Mouse (Mus musculus) liver, embryonic 14.5 days (tissue): ENCODE measurements at regions not wholly inside any gene's neighbourhood (a gene's known extent, or its start where the extent isn't known, plus 50 kb on each side); places are given as distances from the start of the nearest gene placed in this dataset.

Source experiments
- ATAC-seq: fragments of 200-750 bp; cut with Nextera tagmentation; 2 replicates; pipeline ENCODE4 v1.8.0; 2017; ENCODE audit warnings: moderate number of reproducible peaks, mild to moderate bottlenecking, moderate library complexity; ENCODE audit not compliant: insufficient read depth
- DNase-seq, 3 experiments: peaks; one replicate each; pipeline ENCODE4 v3.0.0-alpha.2; 2012 to 2013; ENCODE audit warnings: low read depth in 3 of 3, low spot score in 3 of 3
- H3K27ac ChIP-seq: fragments of 300-500 bp; sonication (generic); 2 replicates; pipeline ENCODE4 v1.5.1; 2014; ENCODE audit warnings: moderate library complexity, mild to moderate bottlenecking, control low read depth, inconsistent platforms
- H3K27me3 ChIP-seq: fragments of 300-500 bp; sonication (generic); 2 replicates; pipeline ENCODE4 v1.6.1; 2014; ENCODE audit warnings: mild to moderate bottlenecking, low read length, moderate library complexity; ENCODE audit not compliant: control insufficient read depth, insufficient read depth
- H3K36me3 ChIP-seq: fragments of 300-500 bp; sonication (generic); replicated peaks from 2 replicates; pipeline ENCODE4 v1.6.1; 2014; ENCODE audit warnings: low read depth; ENCODE audit not compliant: control insufficient read depth, insufficient read depth
- H3K4me1 ChIP-seq, 2 experiments: fragments of 200-500 bp in 1 of 2; fragments of 300-500 bp in 1 of 2; sonication (generic) in 1 of 2; replicated peaks; 2 replicates each; pipeline ENCODE4 v1.6.1; 2012 to 2014; ENCODE audit warnings: antibody characterized with exemption in 1 of 2, inconsistent platforms in 1 of 2, low read length in 1 of 2; ENCODE audit not compliant: control insufficient read depth in 2 of 2, insufficient read depth in 2 of 2
- H3K4me2 ChIP-seq: fragments of 300-500 bp; sonication (generic); 2 replicates; pipeline ENCODE4 v1.6.1; 2014; ENCODE audit warnings: low read depth, mild to moderate bottlenecking, control low read depth, moderate library complexity
- H3K4me3 ChIP-seq, 2 experiments: fragments of 200-500 bp in 1 of 2; fragments of 300-500 bp in 1 of 2; sonication (generic) in 1 of 2; 2 replicates each; pipeline ENCODE4 v1.5.1; 2012 to 2014; ENCODE audit warnings: low read depth in 2 of 2, low read length in 2 of 2, mild to moderate bottlenecking in 2 of 2, control low read depth in 1 of 2, inconsistent platforms in 1 of 2, moderate library complexity in 1 of 2; ENCODE audit not compliant: insufficient read depth in 1 of 2
- H3K9ac ChIP-seq: fragments of 300-500 bp; sonication (generic); replicated peaks from 2 replicates; pipeline ENCODE4 v1.6.1; 2014; ENCODE audit warnings: mild to moderate bottlenecking, control low read depth, moderate library complexity
- H3K9me3 ChIP-seq: fragments of 300-500 bp; sonication (generic); 2 replicates; pipeline ENCODE4 v1.6.1; 2016; ENCODE audit warnings: low read length, mixed read lengths; ENCODE audit not compliant: control insufficient read depth
- CTCF ChIP-seq: IDR thresholded peaks from 2 replicates; pipeline ENCODE4 v1.5.1; 2016; ENCODE audit warnings: antibody characterized with exemption, low read depth, control low read depth
- EP300 ChIP-seq: IDR thresholded peaks from 2 replicates; pipeline ENCODE4 v1.6.1; 2016; ENCODE audit warnings: antibody characterized with exemption, low read depth
- WGBS: fragments of 180-500 bp; shearing (Covaris S2); extraction: QIAGEN DNeasy Blood & Tissue Kit; methylation state at CpG from one replicate; pipeline ENCODE4 v1.1.7; 2014; ENCODE audit not compliant: insufficient replicate concordance; 5-methylcytosine and 5-hydroxymethylcytosine counted together

DNA sequence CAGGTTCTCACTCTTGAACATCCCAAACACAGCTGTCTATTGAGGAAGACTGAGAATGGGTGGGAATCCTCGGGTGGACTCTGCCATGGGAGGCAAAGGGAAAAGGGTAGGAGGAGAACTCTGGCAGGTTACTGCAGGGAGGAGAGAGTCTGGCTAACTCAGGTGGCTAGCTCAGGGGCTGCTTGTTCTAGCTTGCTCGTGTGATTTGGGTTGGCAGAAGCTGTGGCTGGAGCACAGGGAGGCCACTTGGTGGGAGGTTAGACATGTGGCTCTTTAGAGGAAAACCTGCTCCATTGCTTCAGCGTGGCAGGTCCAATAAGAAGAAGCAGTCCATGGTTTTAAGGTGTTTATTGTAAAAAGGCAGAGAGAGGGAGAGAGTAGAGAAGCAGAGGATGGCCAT is 349.1 kb downstream of the Osr1 start:
- Histone ChIP-seq H3K9me3 (no peaks in the 10 kb centered on the region), H3K27me3 (no peaks in the 10 kb centered on the region), H3K36me3 (no peaks in the 10 kb centered on the region), H3K9ac (no peak overlapping the region), H3K27ac (no peak overlapping the region), H3K4me3 (no peak overlapping the region), H3K4me1 (no peaks in the 10 kb centered on the region), H3K4me2 (no peak overlapping the region)
- WGBS, result 22% methylated on average over 3 of the region's 3 CpGs
- no peak for ATAC-seq
- DNase-seq, result no peak
- TF ChIP-seq CTCF (no peak), EP300 (no peak)

DNA sequence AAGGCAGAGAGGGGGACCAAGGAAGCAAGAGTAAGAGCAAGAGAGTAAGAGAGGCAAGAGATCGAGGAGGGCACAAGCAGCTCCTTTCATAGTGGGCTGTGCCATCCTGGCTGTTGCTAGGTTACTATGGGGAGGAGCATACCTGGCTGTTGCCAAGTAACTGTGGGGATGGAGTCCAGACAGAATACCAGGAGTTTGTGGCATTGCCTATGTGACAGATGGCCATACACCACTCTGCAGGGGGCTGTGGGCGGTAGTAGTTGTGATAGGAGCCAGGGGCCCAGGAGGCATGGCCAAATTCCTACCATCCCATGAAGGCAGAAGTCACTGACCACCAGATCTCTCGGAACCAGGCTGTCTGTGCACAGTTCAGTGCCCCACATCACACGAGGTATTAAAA is 349.5 kb downstream of the Osr1 start:
- Histone ChIP-seq H3K27me3 (no peaks in the 10 kb centered on the region), H3K9ac (no peak overlapping the region), H3K4me2 (no peak overlapping the region), H3K9me3 (no peaks in the 10 kb centered on the region), H3K4me3 (no peak overlapping the region), H3K36me3 (no peaks in the 10 kb centered on the region), H3K27ac (no peak overlapping the region), H3K4me1 (no peaks in the 10 kb centered on the region)
- TF ChIP-seq EP300 (no peak), CTCF (no peak)
- ATAC-seq, result no peak
- no peak for DNase-seq
- WGBS, result 50% methylated on average over 4 of the region's 4 CpGs

- DNase-seq, result no peak
- H3K36me3 ChIP-seq, result no peaks in the 10 kb centered on the region
- H3K4me2 ChIP-seq, result no peak overlapping the region
- WGBS, result 49% methylated on average over 2 of the region's 2 CpGs
- H3K4me3 ChIP-seq, result no peak overlapping the region
- no peak overlapping the region for H3K9ac ChIP-seq
- no peak for TF ChIP-seq CTCF
- TF ChIP-seq EP300, result no peak
- no peaks in the 10 kb centered on the region for H3K27me3 ChIP-seq
- H3K9me3 ChIP-seq, result no peaks in the 10 kb centered on the region
- no peaks in the 10 kb centered on the region for H3K4me1 ChIP-seq
- ATAC-seq, result no peak
- no peak overlapping the region for H3K27ac ChIP-seq
These were observed 350.5 kb downstream of the Osr1 start for GRCm38 (mm10) chr12:9920401-9920800.

- H3K4me1 ChIP-seq, result no peaks in the 10 kb centered on the region
- no peak for DNase-seq
- H3K9ac ChIP-seq, result no peak overlapping the region
- no peak overlapping the region for H3K27ac ChIP-seq
- no peak overlapping the region for H3K4me2 ChIP-seq
- no peak for TF ChIP-seq CTCF
- no peak for TF ChIP-seq EP300
- H3K9me3 ChIP-seq, result no peaks in the 10 kb centered on the region
- ATAC-seq, result no peak
- no peaks in the 10 kb centered on the region for H3K27me3 ChIP-seq
- no peak overlapping the region for H3K4me3 ChIP-seq
- no peaks in the 10 kb centered on the region for H3K36me3 ChIP-seq
- WGBS, result 67% methylated on average over 2 of the region's 2 CpGs
These were observed 351.8 kb downstream of the Osr1 start for GRCm38 (mm10) chr12:9921591-9922198.

DNA sequence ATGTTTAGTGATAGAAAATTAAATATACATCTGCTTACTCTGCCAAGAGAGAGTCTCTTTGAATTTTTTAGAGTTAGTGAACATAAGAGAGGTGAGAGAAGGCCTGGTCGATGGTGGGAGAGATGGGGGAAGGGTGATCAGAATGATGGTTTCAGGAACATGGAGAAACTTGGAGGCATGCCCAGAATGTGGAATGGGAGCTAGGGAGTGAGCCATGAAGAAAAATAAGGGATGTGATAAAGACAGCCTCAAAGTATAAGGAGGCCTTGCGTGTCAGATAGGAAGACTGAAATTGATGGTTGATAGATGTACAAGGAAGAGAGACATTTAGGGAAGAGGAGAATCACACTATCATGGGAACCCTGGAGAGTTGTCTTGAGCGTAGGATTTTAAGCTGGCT is 354.6 kb downstream of the Osr1 start:
- ATAC-seq (no peak), DNase-seq (no peak)
- no peaks in the 10 kb centered on the region for H3K4me1 ChIP-seq
- no peaks in the 10 kb centered on the region for H3K9me3 ChIP-seq
- H3K4me2 ChIP-seq, result no peak overlapping the region
- no peak for TF ChIP-seq EP300
- no peak for TF ChIP-seq CTCF
- no peak overlapping the region for H3K27ac ChIP-seq
- no peaks in the 10 kb centered on the region for H3K36me3 ChIP-seq
- 46% methylated on average over 3 of the region's 3 CpGs for WGBS
- no peak overlapping the region for H3K4me3 ChIP-seq
- no peak overlapping the region for H3K9ac ChIP-seq
- no peaks in the 10 kb centered on the region for H3K27me3 ChIP-seq
